Mouse (Mus musculus): Measurements from ENCODE around the gene Ier5l.

GRCm38 (mm10) chr2:30507138-30507727 lies 33.2 kb upstream of the Ier5l start:
- TF ChIP-seq CTCF (IDR thresholded peaks at IDR 0.05; ENCODE audit: insufficient read depth, low read length) = no peak
- no peak for TF ChIP-seq POLR2A (IDR thresholded peaks at IDR 0.05; ENCODE audit: borderline replicate concordance, extremely low read depth, low read depth, low read length)
